Mouse (Mus musculus): ENCODE measurements around the gene Tpra1. TPM values are rescaled to one million over a fixed set of nuclear protein-coding genes. Genes with fewer than 3 reads are reported as not detected.

Tpra1 gene
- polyA plus RNA-seq, 1 experiment from 2014 or later = 54.4 TPM

GRCm38 (mm10) chr6:88946442-88946841 is 44.4 kb downstream of the Tpra1 start:
- 90% methylated on average over 6 of the region's 6 CpGs for WGBS
- Histone ChIP-seq H3K27ac (replicated peaks) (no peak overlapping the region), H3K9me3 (no peaks in the 10 kb centered on the region), H3K36me3 (replicated peaks) (no peaks in the 10 kb centered on the region), H3K4me1 (peaks cover 26% of the 10 kb centered on the region), H3K4me3 (no peak overlapping the region), H3K27me3 (replicated peaks; ENCODE audit: low read depth, poor library complexity, severe bottlenecking) (peaks cover 2% of the 10 kb centered on the region; the same call in 1 of the 2 replicates)
- DNase-seq (ENCODE audit: low spot score) = no peak

GRCm38 (mm10) chr6:88947771-88948170 is 45.7 kb downstream of the Tpra1 start:
- Histone ChIP-seq H3K4me1 (peaks cover 12% of the 10 kb centered on the region), H3K9me3 (no peaks in the 10 kb centered on the region), H3K27ac (replicated peaks) (no peak overlapping the region), H3K36me3 (replicated peaks) (no peaks in the 10 kb centered on the region), H3K27me3 (replicated peaks; ENCODE audit: low read depth, poor library complexity, severe bottlenecking) (no peaks in the 10 kb centered on the region), H3K4me3 (no peak overlapping the region)
- no peak for DNase-seq (ENCODE audit: low spot score)

DNA sequence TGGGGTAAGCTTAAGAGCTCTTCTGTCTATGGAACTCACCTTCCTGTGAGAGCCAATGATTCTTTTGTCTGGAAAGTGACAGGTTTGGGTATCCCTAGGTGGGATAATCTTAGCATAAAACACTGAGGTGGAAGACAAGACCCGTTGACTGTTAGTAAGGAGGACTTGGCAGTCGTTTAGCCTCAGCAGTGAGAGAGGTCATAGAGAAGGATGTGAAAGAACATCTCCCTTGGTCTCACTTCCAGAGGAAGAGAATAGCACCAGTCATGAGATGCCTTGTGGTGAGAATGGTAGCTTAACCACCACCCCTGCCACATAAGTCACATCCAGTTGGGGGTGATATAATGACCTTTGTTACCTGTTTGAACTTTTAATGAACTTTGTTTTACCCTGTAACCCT is 54.7 kb downstream of the Tpra1 start:
- H3K9me3 ChIP-seq = no peaks in the 10 kb centered on the region
- H3K4me3 ChIP-seq = no peak overlapping the region
- no peaks in the 10 kb centered on the region for H3K27me3 ChIP-seq (replicated peaks; ENCODE audit: low read depth, poor library complexity, severe bottlenecking)
- DNase-seq (ENCODE audit: low spot score) = no peak
- 90% methylated on average over 2 of the region's 2 CpGs for WGBS
- H3K36me3 ChIP-seq (replicated peaks) = no peaks in the 10 kb centered on the region
- H3K4me1 ChIP-seq = peaks cover 23% of the 10 kb centered on the region
- H3K27ac ChIP-seq (replicated peaks) = no peak overlapping the region

GRCm38 (mm10) chr6:88957313-88957712 is 55.3 kb downstream of the Tpra1 start:
- no peaks in the 10 kb centered on the region for H3K27me3 ChIP-seq (replicated peaks; ENCODE audit: low read depth, poor library complexity, severe bottlenecking)
- peaks cover 26% of the 10 kb centered on the region for H3K4me1 ChIP-seq
- H3K9me3 ChIP-seq = no peaks in the 10 kb centered on the region
- DNase-seq (ENCODE audit: low spot score) = no peak
- H3K36me3 ChIP-seq (replicated peaks) = no peaks in the 10 kb centered on the region
- no peak overlapping the region for H3K27ac ChIP-seq (replicated peaks)
- WGBS = 91% methylated on average over 4 of the region's 4 CpGs
- H3K4me3 ChIP-seq = no peak overlapping the region

GRCm38 (mm10) chr6:88957801-88958211 is 55.8 kb downstream of the Tpra1 start:
- Histone ChIP-seq H3K27ac (replicated peaks) (no peak overlapping the region), H3K4me1 (peaks cover 26% of the 10 kb centered on the region), H3K27me3 (replicated peaks; ENCODE audit: low read depth, poor library complexity, severe bottlenecking) (no peaks in the 10 kb centered on the region), H3K9me3 (no peaks in the 10 kb centered on the region), H3K4me3 (no peak overlapping the region), H3K36me3 (replicated peaks) (no peaks in the 10 kb centered on the region)
- WGBS = 86% methylated on average over 5 of the region's 5 CpGs
- DNase-seq (ENCODE audit: low spot score) = no peak

DNA sequence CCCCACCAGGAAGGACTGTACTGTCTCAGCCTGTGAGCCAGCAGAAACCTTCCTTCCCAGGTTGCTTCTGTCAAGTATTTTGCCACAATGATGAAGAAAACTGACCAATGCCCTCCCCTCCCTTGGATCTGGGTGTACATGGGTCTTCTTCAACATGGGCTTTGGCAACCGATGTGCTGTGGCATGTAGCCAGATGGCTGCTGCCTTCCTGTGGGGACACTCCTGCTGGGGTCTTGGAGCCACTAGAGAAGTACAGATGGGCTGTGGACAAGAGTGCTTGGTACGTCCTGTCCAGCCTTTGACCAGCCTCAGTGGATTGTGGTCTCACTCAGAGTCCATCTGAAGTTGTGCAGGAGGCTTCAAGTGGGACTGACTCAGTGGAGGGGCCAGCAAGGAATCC is 56.3 kb downstream of the Tpra1 start:
- Histone ChIP-seq H3K4me1 (peaks cover 26% of the 10 kb centered on the region), H3K36me3 (replicated peaks) (no peaks in the 10 kb centered on the region), H3K4me3 (no peak overlapping the region), H3K27ac (replicated peaks) (no peak overlapping the region), H3K27me3 (replicated peaks; ENCODE audit: low read depth, poor library complexity, severe bottlenecking) (no peaks in the 10 kb centered on the region), H3K9me3 (no peaks in the 10 kb centered on the region)
- WGBS = 88% methylated on average over 2 of the region's 2 CpGs
- DNase-seq (ENCODE audit: low spot score) = no peak

DNA sequence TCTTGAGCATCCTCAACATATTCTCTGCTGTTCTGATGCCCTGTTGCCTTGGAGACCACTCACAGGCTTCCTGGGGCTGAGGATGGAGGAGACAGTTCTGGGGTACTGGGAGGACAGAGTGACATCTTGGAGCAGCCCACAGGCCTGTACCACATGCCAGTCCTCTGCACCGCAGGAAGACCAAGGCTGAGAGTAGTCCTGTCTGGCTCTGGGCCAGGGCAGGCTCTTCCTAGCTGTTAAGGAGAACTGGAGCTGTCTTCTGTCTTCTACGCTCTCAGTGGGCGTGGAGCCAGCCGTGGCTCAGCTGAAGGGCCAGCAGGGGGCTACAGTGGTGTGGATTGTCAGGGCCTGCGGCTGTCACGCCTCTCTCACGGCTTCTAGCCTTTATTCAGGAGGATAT is 57.8 kb downstream of the Tpra1 start:
- 38% methylated on average over 7 of the region's 7 CpGs for WGBS
- H3K27ac ChIP-seq (replicated peaks) = no peak overlapping the region
- peak; percentile 55 for DNase-seq (ENCODE audit: low spot score)
- peaks cover 29% of the 10 kb centered on the region for H3K4me1 ChIP-seq
- H3K36me3 ChIP-seq (replicated peaks) = no peaks in the 10 kb centered on the region
- H3K4me3 ChIP-seq = no peak overlapping the region
- no peaks in the 10 kb centered on the region for H3K9me3 ChIP-seq
- H3K27me3 ChIP-seq (replicated peaks; ENCODE audit: low read depth, poor library complexity, severe bottlenecking) = no peaks in the 10 kb centered on the region

GRCm38 (mm10) chr6:88960941-88961340 is 58.9 kb downstream of the Tpra1 start:
- WGBS = 62% methylated on average over 4 of the region's 4 CpGs
- Histone ChIP-seq H3K4me1 (peaks cover 39% of the 10 kb centered on the region), H3K9me3 (no peaks in the 10 kb centered on the region), H3K4me3 (no peak overlapping the region), H3K27ac (replicated peaks) (no peak overlapping the region), H3K27me3 (replicated peaks; ENCODE audit: low read depth, poor library complexity, severe bottlenecking) (no peaks in the 10 kb centered on the region), H3K36me3 (replicated peaks) (no peaks in the 10 kb centered on the region)
- no peak for DNase-seq (ENCODE audit: low spot score)

Other genes with a start within 250 kb of the Tpra1 start
- 6.2 and 6.6 TPM in 2 replicates for gene Mgll, start 177.8 kb upstream of the Tpra1 start, polyA plus RNA-seq (2016; fragmentation: Nextera tagmentation; extraction: Ambion mirVana)
- gene Abtb1, start 60.3 kb upstream of the Tpra1 start, polyA plus RNA-seq (2016; fragmentation: Nextera tagmentation; extraction: Ambion mirVana) = 25.2 and 26.4 TPM in 2 replicates
- 52.1 and 56.3 TPM in 2 replicates for gene Podxl2, start 27.2 kb upstream of the Tpra1 start, polyA plus RNA-seq (2016; fragmentation: Nextera tagmentation; extraction: Ambion mirVana)
- gene Mcm2, start 3.5 kb upstream of the Tpra1 start, polyA plus RNA-seq (2016; fragmentation: Nextera tagmentation; extraction: Ambion mirVana) = 262 and 280 TPM in 2 replicates

Measured in embryonic facial prominence, embryonic 10.5 days (tissue).